Comparison of ENCODE assay signal across 8 mouse cellular contexts in the genomic region with DNA sequence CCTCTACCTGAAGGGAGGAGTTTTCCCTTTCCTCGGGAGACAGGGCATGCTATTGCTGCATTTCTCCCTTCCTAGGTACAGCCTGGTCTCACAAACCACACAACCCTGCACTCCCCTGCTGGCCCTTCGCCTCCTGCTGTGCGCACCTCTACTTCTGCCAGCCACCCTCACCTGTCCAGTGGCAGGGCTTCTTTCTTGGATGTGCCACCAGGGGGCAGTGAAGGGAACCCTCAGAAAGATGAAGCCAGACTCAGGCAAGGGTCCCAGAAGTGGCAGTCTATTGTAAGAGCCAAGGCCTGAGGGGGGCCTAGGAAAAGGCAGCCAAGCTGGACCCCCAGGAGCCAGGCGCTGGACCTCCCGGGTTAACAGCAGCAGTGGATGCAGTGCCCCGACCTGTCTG. TPM values are rescaled to one million over a fixed set of nuclear protein-coding genes. Genes with fewer than 3 reads are reported as not detected.
DNase-seq lines count a peak whose midpoint lies in the region; ATAC-seq and TF ChIP-seq lines count a peak whose summit lies in the region.

No protein-coding gene starts in this region.

- peak; percentile 90 for TF ChIP-seq CTCF in intestine, postnatal 0 days (IDR thresholded peaks at IDR 0.05; ENCODE audit: low read depth)
- TF ChIP-seq CTCF in MEL (IDR thresholded peaks at IDR 0.05 in 2 of 3, conservative IDR thresholded peaks at IDR 0.05 in 1 of 3; ENCODE audit: control insufficient read depth in 1 of 3, insufficient read depth in 1 of 3, low read depth in 2 of 3, low read length in 3 of 3, poor library complexity in 1 of 3, severe bottlenecking in 1 of 3): peak; percentile 76 to 89 (median 87)
- TF ChIP-seq CTCF in liver, embryonic 14.5 days (IDR thresholded peaks at IDR 0.05; ENCODE audit: low read depth): peak; percentile 85

- intact Hi-C loops in gastrocnemius, postnatal 14 days (cut with DNase I; ENCODE audit: low total_unique reads): loop anchor here (5.0 kb wide), 1 partner anchor 57 kb away; no protein-coding TSS in a partner anchor

- no peak overlapping the region for H3K4me2 ChIP-seq in intestine, postnatal 0 days (replicated peaks; ENCODE audit: low read depth)
- H3K4me2 ChIP-seq in intestine, embryonic 15.5 days (replicated peaks): no peak overlapping the region
- H3K4me2 ChIP-seq in liver, embryonic 14.5 days (ENCODE audit: low read depth): no peak overlapping the region

- 34% methylated on average over 6 of the region's 6 CpGs for WGBS in intestine, postnatal 0 days
- WGBS in intestine, embryonic 15.5 days: 38% methylated on average over 6 of the region's 6 CpGs
- WGBS in liver, embryonic 14.5 days (ENCODE audit: insufficient replicate concordance): 40% methylated on average over 6 of the region's 6 CpGs

- no peaks in the 10 kb centered on the region for H3K79me2 ChIP-seq in MEL (ENCODE audit: control insufficient read depth, insufficient read depth, low read length, poor library complexity)

- TF ChIP-seq EP300 in MEL (IDR thresholded peaks at IDR 0.05; ENCODE audit: low read depth in 1 of 2, low read length in 2 of 2): no peak
- TF ChIP-seq EP300 in liver, embryonic 14.5 days (IDR thresholded peaks at IDR 0.05; ENCODE audit: low read depth): no peak

- H3K9me3 ChIP-seq in intestine, postnatal 0 days (ENCODE audit: control insufficient read depth): no peaks in the 10 kb centered on the region
- H3K9me3 ChIP-seq in intestine, embryonic 15.5 days: no peaks in the 10 kb centered on the region
- H3K9me3 ChIP-seq in MEL (replicated peaks; ENCODE audit: insufficient read depth, low read length): no peaks in the 10 kb centered on the region
- no peaks in the 10 kb centered on the region for H3K9me3 ChIP-seq in liver, embryonic 14.5 days (ENCODE audit: control insufficient read depth, low read length)

- DNase-seq in MEL (ENCODE audit: low read depth, low spot score): peak; percentile 65
- peak; percentile 79 to 87 for DNase-seq in cerebellum, postnatal 14 days
- DNase-seq in gastrocnemius, postnatal 14 days: peak; percentile 63
- no peak for DNase-seq in liver, embryonic 14.5 days (ENCODE audit: low read depth in 3 of 3, low spot score in 3 of 3)
- peak; percentile 53 for DNase-seq in urinary bladder, adult 2 months (ENCODE audit: low spot score)

- ATAC-seq in intestine, postnatal 0 days: no peak
- no peak for ATAC-seq in intestine, embryonic 15.5 days
- no peak for ATAC-seq in liver, embryonic 14.5 days (ENCODE audit: insufficient read depth)
- peak; percentile 43; the same call in 1 of the 2 replicates for ATAC-seq in neutrophil, adult 5-6 weeks (ENCODE audit: extremely low read depth, insufficient number of reproducible peaks, low FRiP score, poor library complexity, severe bottlenecking)

- H3K4me3 ChIP-seq in intestine, postnatal 0 days (ENCODE audit: low read depth, low read length): no peak overlapping the region
- H3K4me3 ChIP-seq in intestine, embryonic 15.5 days (replicated peaks): no peak overlapping the region
- H3K4me3 ChIP-seq in MEL (ENCODE audit: control insufficient read depth in 1 of 2, insufficient read depth in 1 of 2, low read depth in 2 of 2, low read length in 2 of 2): no peak overlapping the region
- no peak overlapping the region for H3K4me3 ChIP-seq in liver, embryonic 14.5 days (ENCODE audit: insufficient read depth in 1 of 2, low read depth in 2 of 2, low read length in 2 of 2)

- H3K4me1 ChIP-seq in intestine, postnatal 0 days (replicated peaks; ENCODE audit: control insufficient read depth, insufficient read depth, low read length): peaks cover 17% of the 10 kb centered on the region; the same call in 1 of the 2 replicates
- H3K4me1 ChIP-seq in intestine, embryonic 15.5 days (replicated peaks): peaks cover 48% of the 10 kb centered on the region
- H3K4me1 ChIP-seq in MEL (ENCODE audit: control insufficient read depth in 1 of 2, insufficient read depth in 2 of 2, low read length in 2 of 2): no peaks in the 10 kb centered on the region
- peaks cover 0 to 8% of the 10 kb centered on the region in 2 experiments; a peak in 3 of 4 replicates for H3K4me1 ChIP-seq in liver, embryonic 14.5 days (replicated peaks; ENCODE audit: control insufficient read depth in 2 of 2, insufficient read depth in 2 of 2, low read length in 1 of 2)

- no peaks in the 10 kb centered on the region for H3K27me3 ChIP-seq in intestine, postnatal 0 days (replicated peaks; ENCODE audit: control insufficient read depth, insufficient read depth, low read length)
- no peaks in the 10 kb centered on the region for H3K27me3 ChIP-seq in intestine, embryonic 15.5 days (replicated peaks)
- H3K27me3 ChIP-seq in MEL (ENCODE audit: control insufficient read depth in 1 of 2, insufficient read depth in 2 of 2, low read length in 2 of 2): no peaks in the 10 kb centered on the region
- H3K27me3 ChIP-seq in liver, embryonic 14.5 days (ENCODE audit: control insufficient read depth, insufficient read depth, low read length): no peaks in the 10 kb centered on the region

- no peak for TF ChIP-seq POLR2A in MEL (IDR thresholded peaks at IDR 0.05; ENCODE audit: control insufficient read depth in 1 of 2, insufficient read depth in 1 of 2, low read depth in 1 of 2, low read length in 2 of 2, poor library complexity in 1 of 2)

- H3K36me3 ChIP-seq in intestine, postnatal 0 days (ENCODE audit: control insufficient read depth, insufficient read depth): no peaks in the 10 kb centered on the region
- no peaks in the 10 kb centered on the region for H3K36me3 ChIP-seq in intestine, embryonic 15.5 days
- H3K36me3 ChIP-seq in MEL (ENCODE audit: control insufficient read depth in 1 of 2, insufficient read depth in 2 of 2, low read length in 2 of 2): no peaks in the 10 kb centered on the region
- H3K36me3 ChIP-seq in liver, embryonic 14.5 days (replicated peaks; ENCODE audit: control insufficient read depth, insufficient read depth, low read depth): no peaks in the 10 kb centered on the region

- peak; percentile 61 for TF ChIP-seq RAD21 in MEL (IDR thresholded peaks at IDR 0.05; ENCODE audit: low read depth, low read length)

- no peak overlapping the region for H3K27ac ChIP-seq in intestine, postnatal 0 days (ENCODE audit: low read depth, low read length)
- no peak overlapping the region for H3K27ac ChIP-seq in intestine, embryonic 15.5 days
- no peak overlapping the region for H3K27ac ChIP-seq in MEL (ENCODE audit: control insufficient read depth, low read depth, low read length)
- H3K27ac ChIP-seq in liver, embryonic 14.5 days: no peak overlapping the region

- no peak overlapping the region for H3K9ac ChIP-seq in intestine, postnatal 0 days (ENCODE audit: low read depth, low read length)
- H3K9ac ChIP-seq in intestine, embryonic 15.5 days: no peak overlapping the region
- no peak overlapping the region for H3K9ac ChIP-seq in MEL (ENCODE audit: control insufficient read depth, low read depth, low read length, poor library complexity, severe bottlenecking)
- no peak overlapping the region for H3K9ac ChIP-seq in liver, embryonic 14.5 days (replicated peaks)

TF ChIP-seq in MEL, 35 proteins besides CTCF, POLR2A, EP300 and RAD21:
- TF ChIP-seq ZNF384 (IDR thresholded peaks at IDR 0.05; ENCODE audit: low read depth, low read length): no peak
- peak; percentile 81 for TF ChIP-seq ZC3H11A (IDR thresholded peaks at IDR 0.05; ENCODE audit: low read depth, low read length)
- peak; percentile 93 for TF ChIP-seq SMC3 (IDR thresholded peaks at IDR 0.05; ENCODE audit: low read depth, low read length)

RNA-seq across cellular contexts. Expression of gene Baiap2, which starts 7.1 kb away (rescaled TPM):
- polyA plus RNA-seq in intestine, postnatal 0 days (2015; fragmentation: Nextera tagmentation; extraction: Ambion mirVana): 4.2 and 4.3 TPM in 2 replicates
- polyA plus RNA-seq in intestine, embryonic 15.5 days (2015; fragmentation: Nextera tagmentation; extraction: Ambion mirVana): 12.0 and 13.1 TPM in 2 replicates
- 31.3 and 32.8 TPM in 2 replicates for total RNA-seq in MEL (2012; rRNA removed)
- polyA plus RNA-seq in MEL (2012; ENCODE audit: insufficient read depth in 1 of 2, insufficient read length in 2 of 2, low read depth in 1 of 2, low replicate concordance in 2 of 2, missing spikeins in 1 of 2): 10 to 100 TPM in 1 of 2 experiments, not detected in 1; 27.5 TPM
- total RNA-seq in gastrocnemius, postnatal 14 days (2021): 1 to 10 TPM; 3.4 to 3.9 TPM
- 5.6 and 6.3 TPM in 2 replicates for polyA plus RNA-seq in liver, embryonic 14.5 days (2012; rRNA removed)
- 4.2 and 4.8 TPM in 2 replicates for polyA plus RNA-seq in liver, embryonic 14.5 days (2014; fragmentation: Nextera tagmentation; extraction: Ambion mirVana)
- total RNA-seq in neutrophil, adult 5-6 weeks (2017): 8.2 and 14.7 TPM in 2 replicates
- 35.1 and 39.0 TPM in 2 replicates for polyA plus RNA-seq in urinary bladder, adult 2 months (2012; rRNA removed)

RNA-seq across cellular contexts. Expression of gene Chmp6, which starts 22.2 kb away (rescaled TPM):
- 121 and 123 TPM in 2 replicates for polyA plus RNA-seq in intestine, postnatal 0 days (2015; fragmentation: Nextera tagmentation; extraction: Ambion mirVana)
- 88.0 and 91.1 TPM in 2 replicates for polyA plus RNA-seq in intestine, embryonic 15.5 days (2015; fragmentation: Nextera tagmentation; extraction: Ambion mirVana)
- 73.8 and 76.7 TPM in 2 replicates for total RNA-seq in MEL (2012; rRNA removed)
- polyA plus RNA-seq in MEL (2012; ENCODE audit: insufficient read depth in 1 of 2, insufficient read length in 2 of 2, low read depth in 1 of 2, low replicate concordance in 2 of 2, missing spikeins in 1 of 2): 10 to 100 TPM in 1 of 2 experiments, not detected in 1; 58.3 TPM
- 10 to 100 TPM; 22.7 to 25.2 TPM for total RNA-seq in gastrocnemius, postnatal 14 days (2021)
- 13.5 and 15.2 TPM in 2 replicates for polyA plus RNA-seq in liver, embryonic 14.5 days (2012; rRNA removed)
- polyA plus RNA-seq in liver, embryonic 14.5 days (2014; fragmentation: Nextera tagmentation; extraction: Ambion mirVana): 25.2 and 27.2 TPM in 2 replicates
- 20.0 and 21.4 TPM in 2 replicates for total RNA-seq in neutrophil, adult 5-6 weeks (2017)
- polyA plus RNA-seq in urinary bladder, adult 2 months (2012; rRNA removed): 35.3 and 38.0 TPM in 2 replicates

Comparison
In these comparisons a context has a peak if more than half of its experiments do, and no peak if none do; other contexts are left out.
1. DNase-seq: peak in MEL (single experiment), cerebellum, postnatal 14 days (2 of 2), gastrocnemius, postnatal 14 days (single experiment) and urinary bladder, adult 2 months (single experiment); none in liver, embryonic 14.5 days (0 of 3).
2. Peak in every context shown above with its lines, with median percentiles within 50 percentile points of each other: CTCF ChIP-seq.